Mouse (Mus musculus) CD8-positive naive resting alpha-beta T cell, adult 57 days (primary cell): Measurements from ENCODE around the gene Ccl8. TPM values are rescaled to one million over a fixed set of nuclear protein-coding genes. Genes with fewer than 3 reads are reported as not detected.

ENCODE experiments used
- total RNA-seq: library from RNA; stranded (reverse); gene quantifications from one replicate; pipeline ENCODE4 v1.2.4, GENCODE M21; 2023

The Ccl8 gene
- not detected for total RNA-seq

DNA sequence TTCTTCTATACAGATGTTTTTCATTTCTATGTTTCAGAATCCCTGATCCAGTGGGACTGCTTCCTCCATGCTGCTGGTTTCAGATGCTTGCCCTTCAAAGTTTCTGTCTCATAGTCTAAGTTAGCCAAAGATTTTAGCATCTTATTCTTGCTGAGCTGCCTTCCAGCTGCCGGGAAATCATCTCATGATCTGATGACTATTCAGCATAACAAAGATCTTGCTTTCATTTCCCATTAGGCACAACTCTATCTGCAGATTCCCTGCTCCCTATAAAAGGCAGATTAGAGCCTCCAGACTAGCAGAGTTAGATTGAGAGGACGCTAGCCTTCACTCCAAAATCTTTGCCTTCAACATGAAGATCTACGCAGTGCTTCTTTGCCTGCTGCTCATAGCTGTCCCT is at the start of gene Ccl8:
Ccl8 (plus strand) TSS at position 301 of the 400 bp plus-strand sequence.

DNA sequence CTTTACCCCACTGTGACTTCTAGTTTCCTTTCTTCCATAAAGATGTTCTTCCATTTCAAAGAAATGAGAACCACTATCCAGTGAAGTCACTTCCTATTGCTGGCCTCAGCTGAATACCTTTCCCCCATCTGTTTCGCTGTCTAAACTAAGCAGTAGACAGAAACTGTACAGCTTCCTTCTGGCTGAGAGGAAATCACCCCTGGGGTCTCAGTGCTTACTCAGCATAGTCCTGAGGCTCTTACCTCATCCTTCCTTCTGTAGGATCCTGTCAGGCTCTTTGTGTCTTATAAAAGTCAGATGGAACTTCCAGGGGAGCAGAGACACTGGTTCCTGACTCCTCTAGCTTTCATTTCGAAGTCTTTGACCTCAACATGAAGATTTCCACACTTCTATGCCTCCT is 13.5 kb upstream of the Ccl8 start, which contains the start of gene Ccl12:
Ccl12 (plus strand) TSS at position 317 of the 400 bp plus-strand sequence.

Other genes starting within 250 kb of the Ccl8 start
- gene Asic2, start 146.7 kb upstream of the Ccl8 start, total RNA-seq, result not detected
- not detected for gene Ccl2, start 79.6 kb upstream of the Ccl8 start, total RNA-seq
- gene Gm17268, start 76.6 kb upstream of the Ccl8 start, total RNA-seq, result not detected
- not detected for gene Ccl7, start 69.5 kb upstream of the Ccl8 start, total RNA-seq
- gene Ccl11, start 57.4 kb upstream of the Ccl8 start, total RNA-seq, result not detected
- not detected for gene Ccl12, start 13.3 kb upstream of the Ccl8 start, total RNA-seq
- not detected for gene Ccl1, start 190.5 kb downstream of the Ccl8 start, total RNA-seq